Mouse (Mus musculus): Measurements from ENCODE around the gene Dkkl1. TPM values are rescaled to one million over a fixed set of nuclear protein-coding genes. Genes with fewer than 3 reads are reported as not detected.

Gene Dkkl1
- polyA plus RNA-seq, 1 experiment from 2014 or later: 3.1 TPM

GRCm38 (mm10) chr7:45232716-45233465, 20.9 kb upstream of the Dkkl1 start:
- Histone ChIP-seq H3K4me3 (ENCODE audit: low read depth, low read length) (no peak overlapping the region), H3K4me1 (ENCODE audit: control insufficient read depth, insufficient read depth, low read length) (peaks cover 16% of the 10 kb centered on the region), H3K36me3 (ENCODE audit: control insufficient read depth, insufficient read depth, low read length) (peaks cover 26% of the 10 kb centered on the region), H3K9me3 (ENCODE audit: control insufficient read depth, low read length) (no peaks in the 10 kb centered on the region), H3K4me2 (ENCODE audit: low read depth) (no peak overlapping the region), H3K27ac (ENCODE audit: low read depth, low read length) (no peak overlapping the region), H3K9ac (ENCODE audit: low read length) (no peak overlapping the region), H3K27me3 (ENCODE audit: control insufficient read depth, insufficient read depth, low read length) (peaks cover 7% of the 10 kb centered on the region)
- ATAC-seq (ENCODE audit: insufficient read depth, low FRiP score, low TSS enrichment) (no peak), DNase-seq (ENCODE audit: low spot score) (no peak)
- WGBS: 71% methylated on average over 13 of the region's 13 CpGs

GRCm38 (mm10) chr7:45231941-45232340, 20.0 kb upstream of the Dkkl1 start:
- Histone ChIP-seq H3K27ac (ENCODE audit: low read depth, low read length) (no peak overlapping the region), H3K4me3 (ENCODE audit: low read depth, low read length) (no peak overlapping the region), H3K4me2 (ENCODE audit: low read depth) (no peak overlapping the region), H3K36me3 (ENCODE audit: control insufficient read depth, insufficient read depth, low read length) (peaks cover 29% of the 10 kb centered on the region), H3K9me3 (ENCODE audit: control insufficient read depth, low read length) (no peaks in the 10 kb centered on the region), H3K27me3 (ENCODE audit: control insufficient read depth, insufficient read depth, low read length) (no peaks in the 10 kb centered on the region; the same call in 1 of the 2 replicates), H3K9ac (ENCODE audit: low read length) (no peak overlapping the region), H3K4me1 (ENCODE audit: control insufficient read depth, insufficient read depth, low read length) (peaks cover 16% of the 10 kb centered on the region)
- 87% methylated on average over 11 of the region's 11 CpGs for WGBS
- DNase-seq (ENCODE audit: low spot score): no peak
- no peak for ATAC-seq (ENCODE audit: insufficient read depth, low FRiP score, low TSS enrichment)

DNA sequence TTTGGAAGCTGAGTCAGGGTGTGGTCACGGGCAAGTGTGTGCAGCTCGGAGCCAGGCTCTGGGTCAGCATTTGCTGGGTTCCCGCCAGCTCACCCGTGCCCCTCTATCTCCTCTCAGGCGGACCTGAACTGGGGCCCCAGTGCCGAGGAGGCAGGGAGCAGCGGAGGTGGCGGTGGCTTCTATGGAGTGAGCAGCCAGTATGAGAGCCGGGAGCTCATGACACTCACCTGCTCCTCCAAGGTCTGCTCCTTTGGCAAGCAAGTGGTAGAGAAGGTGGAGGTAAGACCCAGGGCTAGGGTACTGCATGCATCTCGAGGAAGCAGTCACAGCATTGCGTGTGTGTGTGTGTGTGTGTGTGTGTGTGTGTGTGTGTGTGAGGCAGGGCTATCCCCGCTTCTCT, 19.2 kb upstream of the Dkkl1 start:
- Histone ChIP-seq H3K27me3 (ENCODE audit: control insufficient read depth, insufficient read depth, low read length) (no peaks in the 10 kb centered on the region), H3K36me3 (ENCODE audit: control insufficient read depth, insufficient read depth, low read length) (peaks cover 32% of the 10 kb centered on the region), H3K27ac (ENCODE audit: low read depth, low read length) (no peak overlapping the region), H3K9ac (ENCODE audit: low read length) (no peak overlapping the region), H3K9me3 (ENCODE audit: control insufficient read depth, low read length) (no peaks in the 10 kb centered on the region), H3K4me1 (ENCODE audit: control insufficient read depth, insufficient read depth, low read length) (peaks cover 16% of the 10 kb centered on the region), H3K4me3 (ENCODE audit: low read depth, low read length) (no peak overlapping the region), H3K4me2 (ENCODE audit: low read depth) (no peak overlapping the region)
- ATAC-seq (ENCODE audit: insufficient read depth, low FRiP score, low TSS enrichment): no peak
- 93% methylated on average over 12 of the region's 12 CpGs for WGBS
- no peak for DNase-seq (ENCODE audit: low spot score)

DNA sequence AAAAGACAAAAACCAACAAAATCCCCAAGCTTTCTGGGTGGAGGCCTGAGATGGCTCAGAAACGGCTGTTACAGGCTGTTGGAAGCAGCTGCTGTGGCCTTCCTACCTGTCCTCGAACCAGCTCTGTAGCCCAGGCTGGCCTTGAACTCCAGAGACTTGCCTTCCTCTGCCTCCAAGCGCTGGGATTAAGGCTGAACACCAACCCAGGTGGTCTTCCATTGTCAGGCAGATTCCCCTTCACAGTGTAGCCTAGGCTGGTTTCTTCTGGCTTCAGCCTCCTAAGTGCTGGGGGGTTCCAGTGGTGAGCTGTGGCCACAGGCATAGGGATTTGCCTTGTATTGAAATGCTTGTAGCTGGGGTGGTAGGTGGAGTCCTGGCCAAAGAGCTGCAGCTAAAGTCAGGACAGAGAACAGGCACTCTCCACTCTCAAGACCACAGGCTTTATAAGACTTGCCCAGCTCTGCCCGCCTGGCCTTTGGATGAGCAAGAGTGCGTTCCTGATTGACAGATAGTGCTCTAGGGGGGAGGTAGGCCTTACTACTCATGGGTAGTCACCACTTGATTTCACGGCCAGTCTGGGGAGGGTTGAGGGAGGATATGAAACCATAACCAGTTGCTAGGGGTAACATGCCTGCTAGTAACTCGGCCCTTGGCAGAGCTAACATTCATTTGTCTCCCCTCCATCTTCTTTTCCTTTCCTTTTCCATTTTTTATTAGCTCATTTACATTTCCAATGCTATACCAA, 17.7 kb upstream of the Dkkl1 start:
- 91% methylated on average over 7 of the region's 7 CpGs for WGBS

GRCm38 (mm10) chr7:45229046-45229445, 17.1 kb upstream of the Dkkl1 start:
- no peak overlapping the region for H3K4me2 ChIP-seq (ENCODE audit: low read depth)
- H3K36me3 ChIP-seq (ENCODE audit: control insufficient read depth, insufficient read depth, low read length): peaks cover 40% of the 10 kb centered on the region
- H3K4me3 ChIP-seq (ENCODE audit: low read depth, low read length): no peak overlapping the region
- H3K9ac ChIP-seq (ENCODE audit: low read length): no peak overlapping the region
- no peaks in the 10 kb centered on the region for H3K27me3 ChIP-seq (ENCODE audit: control insufficient read depth, insufficient read depth, low read length)
- WGBS: 94% methylated on average over 8 of the region's 8 CpGs
- H3K4me1 ChIP-seq (ENCODE audit: control insufficient read depth, insufficient read depth, low read length): peaks cover 10% of the 10 kb centered on the region
- H3K9me3 ChIP-seq (ENCODE audit: control insufficient read depth, low read length): no peaks in the 10 kb centered on the region
- ATAC-seq (ENCODE audit: insufficient read depth, low FRiP score, low TSS enrichment): no peak
- DNase-seq (ENCODE audit: low spot score): no peak
- H3K27ac ChIP-seq (ENCODE audit: low read depth, low read length): no peak overlapping the region

More for the DNA sequence above, 17.7 kb upstream of the Dkkl1 start:
- peaks cover 13% of the 10 kb centered on the region for H3K4me1 ChIP-seq (ENCODE audit: control insufficient read depth, insufficient read depth, low read length)
- H3K9ac ChIP-seq (ENCODE audit: low read length): no peak overlapping the region
- no peak overlapping the region for H3K4me3 ChIP-seq (ENCODE audit: low read depth, low read length)
- DNase-seq (ENCODE audit: low spot score) (no peak), ATAC-seq (ENCODE audit: insufficient read depth, low FRiP score, low TSS enrichment) (no peak)
- no peaks in the 10 kb centered on the region for H3K27me3 ChIP-seq (ENCODE audit: control insufficient read depth, insufficient read depth, low read length)
- H3K36me3 ChIP-seq (ENCODE audit: control insufficient read depth, insufficient read depth, low read length): peaks cover 40% of the 10 kb centered on the region
- no peaks in the 10 kb centered on the region for H3K9me3 ChIP-seq (ENCODE audit: control insufficient read depth, low read length)
- H3K27ac ChIP-seq (ENCODE audit: low read depth, low read length): no peak overlapping the region
- no peak overlapping the region for H3K4me2 ChIP-seq (ENCODE audit: low read depth)

GRCm38 (mm10) chr7:45228548-45228947, 16.6 kb upstream of the Dkkl1 start:
- Histone ChIP-seq H3K4me2 (ENCODE audit: low read depth) (no peak overlapping the region), H3K4me3 (ENCODE audit: low read depth, low read length) (no peak overlapping the region)
- ATAC-seq (ENCODE audit: insufficient read depth, low FRiP score, low TSS enrichment): no peak

GRCm38 (mm10) chr7:45226421-45226820, 14.5 kb upstream of the Dkkl1 start:
- Histone ChIP-seq H3K4me2 (ENCODE audit: low read depth) (no peak overlapping the region), H3K36me3 (ENCODE audit: control insufficient read depth, insufficient read depth, low read length) (peaks cover 38% of the 10 kb centered on the region), H3K27me3 (ENCODE audit: control insufficient read depth, insufficient read depth, low read length) (no peaks in the 10 kb centered on the region), H3K4me3 (ENCODE audit: low read depth, low read length) (no peak overlapping the region), H3K9me3 (ENCODE audit: control insufficient read depth, low read length) (no peaks in the 10 kb centered on the region), H3K9ac (ENCODE audit: low read length) (no peak overlapping the region), H3K27ac (ENCODE audit: low read depth, low read length) (no peak overlapping the region), H3K4me1 (ENCODE audit: control insufficient read depth, insufficient read depth, low read length) (no peaks in the 10 kb centered on the region)
- 96% methylated on average over 5 of the region's 5 CpGs for WGBS
- DNase-seq (ENCODE audit: low spot score): no peak
- ATAC-seq (ENCODE audit: insufficient read depth, low FRiP score, low TSS enrichment): no peak

More at GRCm38 (mm10) chr7:45228548-45228947, 16.6 kb upstream of the Dkkl1 start:
- 94% methylated on average over 18 of the region's 18 CpGs for WGBS
- Histone ChIP-seq H3K9me3 (ENCODE audit: control insufficient read depth, low read length) (no peaks in the 10 kb centered on the region), H3K27me3 (ENCODE audit: control insufficient read depth, insufficient read depth, low read length) (no peaks in the 10 kb centered on the region), H3K4me1 (ENCODE audit: control insufficient read depth, insufficient read depth, low read length) (peaks cover 5% of the 10 kb centered on the region; the same call in 1 of the 2 replicates), H3K36me3 (ENCODE audit: control insufficient read depth, insufficient read depth, low read length) (peaks cover 43% of the 10 kb centered on the region), H3K27ac (ENCODE audit: low read depth, low read length) (no peak overlapping the region), H3K9ac (ENCODE audit: low read length) (no peak overlapping the region)
- no peak for DNase-seq (ENCODE audit: low spot score)

- DNase-seq (ENCODE audit: low spot score) (no peak), ATAC-seq (ENCODE audit: insufficient read depth, low FRiP score, low TSS enrichment) (no peak)
- Histone ChIP-seq H3K9ac (ENCODE audit: low read length) (no peak overlapping the region), H3K4me1 (ENCODE audit: control insufficient read depth, insufficient read depth, low read length) (no peaks in the 10 kb centered on the region), H3K27me3 (ENCODE audit: control insufficient read depth, insufficient read depth, low read length) (no peaks in the 10 kb centered on the region), H3K9me3 (ENCODE audit: control insufficient read depth, low read length) (no peaks in the 10 kb centered on the region), H3K4me3 (ENCODE audit: low read depth, low read length) (no peak overlapping the region), H3K27ac (ENCODE audit: low read depth, low read length) (no peak overlapping the region), H3K36me3 (ENCODE audit: control insufficient read depth, insufficient read depth, low read length) (peaks cover 43% of the 10 kb centered on the region), H3K4me2 (ENCODE audit: low read depth) (no peak overlapping the region)
- WGBS: 93% methylated on average over 7 of the region's 7 CpGs
These were observed 12.9 kb upstream of the Dkkl1 start for GRCm38 (mm10) chr7:45224826-45225225.

GRCm38 (mm10) chr7:45221680-45222079, 9.7 kb upstream of the Dkkl1 start:
- H3K27ac ChIP-seq (ENCODE audit: low read depth, low read length): no peak overlapping the region
- H3K27me3 ChIP-seq (ENCODE audit: control insufficient read depth, insufficient read depth, low read length): no peaks in the 10 kb centered on the region
- WGBS: 84% methylated on average over 2 of the region's 2 CpGs
- no peak overlapping the region for H3K4me3 ChIP-seq (ENCODE audit: low read depth, low read length)
- H3K9me3 ChIP-seq (ENCODE audit: control insufficient read depth, low read length): no peaks in the 10 kb centered on the region
- ATAC-seq (ENCODE audit: insufficient read depth, low FRiP score, low TSS enrichment) (no peak), DNase-seq (ENCODE audit: low spot score) (no peak)
- no peak overlapping the region for H3K9ac ChIP-seq (ENCODE audit: low read length)
- H3K4me1 ChIP-seq (ENCODE audit: control insufficient read depth, insufficient read depth, low read length): peaks cover 13% of the 10 kb centered on the region
- peaks cover 35% of the 10 kb centered on the region for H3K36me3 ChIP-seq (ENCODE audit: control insufficient read depth, insufficient read depth, low read length)
- H3K4me2 ChIP-seq (ENCODE audit: low read depth): no peak overlapping the region
